Mouse (Mus musculus) forebrain, embryonic 16.5 days (tissue): ENCODE results near the gene Ldhc. TPM values are rescaled to one million over a fixed set of nuclear protein-coding genes. Genes with fewer than 3 reads are reported as not detected.
"Not testable (repeated sequence)": the region's sequence is repeated elsewhere in the genome, so short reads cannot be mapped to it uniquely, and the experiment has no call there.

ENCODE experiments used
- ATAC-seq: fragments of 200-750 bp; cut with Nextera tagmentation; 2 replicates; pipeline ENCODE4 v1.8.0; 2017; ENCODE audit warnings: mild to moderate bottlenecking, moderate library complexity
- H3K27ac ChIP-seq: fragments of 300-500 bp; sonication (generic); 2 replicates; pipeline ENCODE4 v1.5.1; 2014; ENCODE audit warnings: low read length, control low read depth
- H3K27me3 ChIP-seq: fragments of 300-500 bp; sonication (generic); replicated peaks from 2 replicates; pipeline ENCODE4 v1.6.1; 2014; ENCODE audit warnings: low read length; ENCODE audit not compliant: control insufficient read depth, insufficient read depth
- H3K36me3 ChIP-seq: fragments of 300-500 bp; sonication (generic); 2 replicates; pipeline ENCODE4 v1.6.1; 2014; ENCODE audit not compliant: control insufficient read depth, insufficient read depth
- H3K4me1 ChIP-seq: fragments of 300-500 bp; sonication (generic); replicated peaks from 2 replicates; pipeline ENCODE4 v1.6.1; 2014; ENCODE audit warnings: low read length; ENCODE audit not compliant: control insufficient read depth, insufficient read depth
- H3K4me2 ChIP-seq: fragments of 300-500 bp; sonication (generic); 2 replicates; pipeline ENCODE4 v1.6.1; 2014; ENCODE audit warnings: mild to moderate bottlenecking, low read length, control low read depth
- H3K4me3 ChIP-seq: fragments of 300-500 bp; sonication (generic); replicated peaks from 2 replicates; pipeline ENCODE4 v1.5.1; 2014; ENCODE audit warnings: mild to moderate bottlenecking, low read length, control low read depth
- H3K9ac ChIP-seq: fragments of 300-500 bp; sonication (generic); replicated peaks from 2 replicates; pipeline ENCODE4 v1.6.1; 2014; ENCODE audit warnings: low read depth, low read length, control low read depth
- H3K9me3 ChIP-seq: fragments of 300-500 bp; sonication (generic); 2 replicates; pipeline ENCODE4 v1.6.1; 2016; ENCODE audit warnings: low read length; ENCODE audit not compliant: control insufficient read depth
- WGBS: fragments of 180-500 bp; shearing (Covaris S2); extraction: QIAGEN DNeasy Blood & Tissue Kit; methylation state at CpG from one replicate; pipeline ENCODE4 v1.1.7; 2014; 5-methylcytosine and 5-hydroxymethylcytosine counted together
- polyA plus RNA-seq: library from polyadenylated mRNA; unstranded; fragments of >200 nt; fragmentation: Nextera tagmentation; extraction: Ambion mirVana; gene quantifications from 2 replicates; pipeline ENCODE4 v1.2.1, GENCODE M21; 2015

The Ldhc gene
- polyA plus RNA-seq = 0.20 TPM in 1 of 2 replicates, not detected in the other

DNA sequence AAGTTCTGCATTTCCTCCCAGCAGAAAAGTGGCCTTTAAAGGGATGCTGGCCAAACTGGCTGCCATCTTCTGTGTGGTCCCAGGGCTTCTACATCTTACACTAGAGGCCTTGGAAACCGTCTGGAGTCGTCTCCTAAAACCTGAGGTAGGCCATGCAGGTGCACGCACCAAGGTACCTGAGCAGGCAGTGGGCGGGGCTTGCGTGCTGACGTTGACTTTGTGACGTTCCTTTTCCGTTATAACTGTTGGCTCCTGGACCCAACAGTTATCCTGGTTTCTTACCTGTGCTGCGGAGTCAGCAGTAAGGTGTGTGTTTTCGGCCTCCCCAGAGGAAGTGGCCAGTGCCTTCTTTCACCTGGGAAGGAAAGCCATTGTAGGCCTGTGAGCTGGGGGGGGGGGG lies at the start of gene Ldhc:
Gene Ldhc, plus strand, starts transcription at position 208 of the 400 bp plus-strand sequence.
- ATAC-seq = no peak
- WGBS = 42% methylated on average over 10 of the region's 10 CpGs
- H3K27me3 ChIP-seq = no peaks in the 10 kb centered on the region

DNA sequence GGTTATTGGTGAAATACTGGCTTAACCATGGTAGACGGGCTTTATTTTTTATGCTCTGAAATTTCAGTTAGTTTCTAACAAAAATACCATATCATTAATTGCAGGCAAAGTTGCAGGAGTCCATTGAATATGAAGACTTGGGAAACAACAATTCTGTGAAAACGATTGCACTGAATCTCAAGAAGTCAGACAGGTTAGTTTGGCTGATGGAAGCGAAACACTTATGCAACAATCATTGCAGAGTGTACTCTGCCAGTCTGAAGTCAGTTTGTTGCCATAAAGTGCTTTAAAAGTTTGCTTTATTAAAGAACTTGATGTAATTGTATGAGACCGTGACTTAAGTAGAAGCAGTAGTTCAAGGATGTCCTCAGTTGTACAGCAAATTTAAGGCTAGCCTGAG lies 47.0 kb upstream of the Ldhc start:
- ATAC-seq = no peak
- Histone ChIP-seq H3K4me2 (no peak overlapping the region), H3K9ac (no peak overlapping the region), H3K36me3 (peaks cover 42% of the 10 kb centered on the region), H3K9me3 (no peaks in the 10 kb centered on the region), H3K27ac (no peak overlapping the region), H3K4me1 (no peaks in the 10 kb centered on the region), H3K4me3 (no peak overlapping the region), H3K27me3 (no peaks in the 10 kb centered on the region)
- 94% methylated on average over 4 of the region's 4 CpGs for WGBS

More for the DNA sequence above, at the start of gene Ldhc:
- Histone ChIP-seq H3K9ac (no peak within 1 kb of the TSS), H3K4me1 (no peaks in the 10 kb centered on the region), H3K4me3 (no peak within 1 kb of the TSS), H3K4me2 (no peak within 1 kb of the TSS), H3K27ac (no peak within 1 kb of the TSS), H3K36me3 (no peaks in the 10 kb centered on the region), H3K9me3 (no peaks in the 10 kb centered on the region)

DNA sequence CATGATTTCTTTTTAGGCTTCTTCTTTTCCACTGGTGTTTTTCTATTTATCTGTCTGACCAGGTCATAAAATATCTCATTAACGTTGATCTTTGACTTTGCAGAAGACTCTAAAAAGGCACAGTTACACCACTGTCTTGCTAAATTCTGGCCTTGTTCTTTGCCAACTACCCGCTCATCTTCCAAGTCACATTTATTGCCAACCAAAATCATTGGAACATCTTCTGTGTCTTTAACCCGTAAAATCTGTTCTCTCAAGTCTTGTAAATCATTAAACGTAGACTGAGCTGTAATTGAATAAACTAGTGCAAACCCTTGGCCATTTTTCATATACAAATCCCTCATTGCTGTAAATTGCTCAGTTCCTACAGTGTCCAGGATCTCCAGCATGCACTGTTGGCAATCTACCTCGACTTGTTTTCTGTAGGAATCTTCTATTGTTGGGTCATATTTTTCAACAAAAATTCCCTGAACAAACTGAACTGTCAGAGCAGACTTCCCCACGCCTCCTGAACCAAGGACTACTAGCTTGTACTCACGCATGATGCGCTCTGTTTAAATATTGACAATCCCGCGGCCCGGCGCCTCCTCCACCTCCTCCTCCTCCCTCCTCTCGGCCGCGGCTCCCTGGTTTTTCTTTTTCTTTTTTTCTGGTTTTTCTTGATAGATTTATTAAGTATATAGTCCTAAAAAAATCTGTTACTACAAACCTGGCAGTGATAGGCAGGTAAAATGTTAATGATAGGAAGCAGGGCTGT lies 39.9 kb upstream of the Ldhc start:
- ATAC-seq, H3K27ac ChIP-seq, H3K9ac ChIP-seq, H3K4me3 ChIP-seq, H3K9me3 ChIP-seq, H3K4me2 ChIP-seq, H3K4me1 ChIP-seq, H3K27me3 ChIP-seq: not testable (repeated sequence)
- peaks cover 19% of the 10 kb centered on the region for H3K36me3 ChIP-seq
- 87% methylated on average over 15 of the region's 15 CpGs for WGBS

- Histone ChIP-seq H3K9me3 (no peaks in the 10 kb centered on the region), H3K27ac (no peak overlapping the region), H3K9ac (no peak overlapping the region), H3K4me3 (no peak overlapping the region), H3K36me3 (no peaks in the 10 kb centered on the region; the same call in 1 of the 2 replicates), H3K4me2 (no peak overlapping the region), H3K27me3 (no peaks in the 10 kb centered on the region), H3K4me1 (no peaks in the 10 kb centered on the region)
- WGBS = 76% methylated on average over 20 of the region's 20 CpGs
- ATAC-seq = no peak
Measured at GRCm38 (mm10) chr7:46827046-46827802, 33.8 kb upstream of the Ldhc start.

DNA sequence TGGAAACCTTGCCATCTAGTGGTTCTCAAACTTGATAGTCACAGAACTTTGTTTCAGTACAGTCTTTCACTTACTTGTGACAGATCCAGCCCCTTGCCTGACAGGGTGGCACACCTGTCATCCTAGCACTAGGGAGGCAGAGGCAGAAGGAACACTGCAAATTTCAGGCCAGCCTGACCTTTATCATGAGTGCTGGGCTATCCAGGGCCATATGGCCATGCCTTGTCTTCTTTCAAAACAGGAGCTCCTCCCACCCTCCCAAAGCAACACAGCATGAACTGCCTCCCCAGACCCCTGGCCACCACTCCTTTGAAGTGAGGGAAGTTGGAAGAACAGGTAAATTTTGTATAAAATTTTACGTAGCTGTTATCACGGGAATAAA lies 33.2 kb upstream of the Ldhc start:
- WGBS = 92% methylated on average over 2 of the region's 2 CpGs
- Histone ChIP-seq H3K36me3 (no peaks in the 10 kb centered on the region; the same call in 1 of the 2 replicates), H3K27me3 (no peaks in the 10 kb centered on the region), H3K27ac (no peak overlapping the region), H3K4me1 (no peaks in the 10 kb centered on the region), H3K4me2 (no peak overlapping the region), H3K9ac (no peak overlapping the region), H3K9me3 (no peaks in the 10 kb centered on the region), H3K4me3 (no peak overlapping the region)
- ATAC-seq = no peak

DNA sequence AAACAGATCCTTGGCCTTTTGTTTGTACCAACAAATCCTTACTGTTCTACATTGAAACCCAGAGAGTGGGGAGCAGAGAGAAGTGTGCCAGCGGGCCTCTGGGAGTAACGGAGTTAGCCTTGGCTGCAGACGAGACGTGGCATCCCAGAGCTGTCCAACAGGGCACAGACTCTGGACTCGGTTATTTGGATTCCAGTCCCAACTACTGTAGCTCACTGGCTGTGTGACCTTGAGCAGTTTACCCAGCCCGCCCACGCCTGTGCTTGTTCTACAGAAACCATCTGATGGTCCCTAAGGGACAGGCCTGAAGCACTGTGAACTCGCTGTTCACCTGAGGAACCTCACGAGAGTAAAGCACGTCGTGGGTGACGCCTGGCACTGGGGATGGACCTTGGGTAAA lies 31.1 kb upstream of the Ldhc start:
- no peaks in the 10 kb centered on the region for H3K4me1 ChIP-seq
- H3K27ac ChIP-seq = no peak overlapping the region
- 89% methylated on average over 12 of the region's 12 CpGs for WGBS
- H3K36me3 ChIP-seq = no peaks in the 10 kb centered on the region
- H3K9me3 ChIP-seq = no peaks in the 10 kb centered on the region
- H3K4me2 ChIP-seq = no peak overlapping the region
- ATAC-seq = no peak
- no peak overlapping the region for H3K9ac ChIP-seq
- H3K27me3 ChIP-seq = no peaks in the 10 kb centered on the region
- H3K4me3 ChIP-seq = no peak overlapping the region

- Histone ChIP-seq H3K27ac (no peak overlapping the region), H3K36me3 (no peaks in the 10 kb centered on the region), H3K4me1 (no peaks in the 10 kb centered on the region), H3K4me2 (no peak overlapping the region), H3K9me3 (no peaks in the 10 kb centered on the region), H3K4me3 (no peak overlapping the region), H3K9ac (no peak overlapping the region), H3K27me3 (no peaks in the 10 kb centered on the region)
- 77% methylated on average over 13 of the region's 13 CpGs for WGBS
- no peak for ATAC-seq
Measured at GRCm38 (mm10) chr7:46830799-46831590, 30.0 kb upstream of the Ldhc start.

- Histone ChIP-seq H3K27me3 (no peaks in the 10 kb centered on the region), H3K4me1 (no peaks in the 10 kb centered on the region), H3K9ac (no peak overlapping the region), H3K36me3 (no peaks in the 10 kb centered on the region), H3K9me3 (no peaks in the 10 kb centered on the region), H3K4me3 (no peak overlapping the region), H3K4me2 (no peak overlapping the region), H3K27ac (no peak overlapping the region)
- 80% methylated on average over 8 of the region's 8 CpGs for WGBS
- ATAC-seq = no peak
Measured at GRCm38 (mm10) chr7:46831693-46832092, 29.3 kb upstream of the Ldhc start.
